Mouse (Mus musculus) G1E (cell line): Measurements from ENCODE around the gene Rsph10b. TPM values are rescaled to one million over a fixed set of nuclear protein-coding genes. Genes with fewer than 3 reads are reported as not detected.

ENCODE experiments used
- ATAC-seq: 2 replicates; pipeline ENCODE4 v1.8.0; 2016; ENCODE audit warnings: mild to moderate bottlenecking; ENCODE audit not compliant: insufficient number of reproducible peaks, poor library complexity, low FRiP score, severe bottlenecking; ENCODE audit errors: extremely low read depth
- DNase-seq: peaks from one replicate; pipeline ENCODE4 v3.0.0; 2012; ENCODE audit warnings: low spot score
- H3K27me3 ChIP-seq: 2 replicates; pipeline ENCODE4 v1.6.1; 2012; ENCODE audit warnings: mild to moderate bottlenecking, low read length, inconsistent platforms; ENCODE audit not compliant: insufficient read depth
- H3K36me3 ChIP-seq: replicated peaks from 2 replicates; pipeline ENCODE3; 2012; ENCODE audit warnings: mild to moderate bottlenecking, inconsistent platforms
- H3K4me1 ChIP-seq: 2 replicates; pipeline ENCODE4 v1.6.1; 2012; ENCODE audit warnings: low read depth, low read length, inconsistent platforms, mixed read lengths; ENCODE audit not compliant: insufficient read depth
- H3K4me3 ChIP-seq: 2 replicates; pipeline ENCODE4 v1.5.1; 2012; ENCODE audit warnings: low read depth, mild to moderate bottlenecking, inconsistent platforms, low read length, moderate library complexity, mixed read lengths
- H3K9me3 ChIP-seq: replicated peaks from 2 replicates; pipeline ENCODE4 v1.6.1; 2012; ENCODE audit warnings: inconsistent platforms
- CTCF ChIP-seq: IDR thresholded peaks from 2 replicates; pipeline ENCODE4 v1.5.1; 2012; ENCODE audit warnings: low read depth, low read length, inconsistent platforms, mixed read lengths
- GATA1 ChIP-seq: IDR thresholded peaks from 2 replicates; pipeline ENCODE4 v1.6.1; 2012; ENCODE audit warnings: borderline replicate concordance, low read length, inconsistent platforms, mixed read lengths
- GATA2 ChIP-seq: IDR thresholded peaks from 2 replicates; pipeline ENCODE4 v1.6.1; 2012; ENCODE audit warnings: low read depth, low read length, inconsistent platforms, borderline replicate concordance
- POLR2AphosphoS5 ChIP-seq: IDR thresholded peaks from 2 replicates; pipeline ENCODE4 v1.6.1; 2012; ENCODE audit warnings: low read depth, low read length, inconsistent platforms; ENCODE audit not compliant: insufficient replicate concordance
- TAL1 ChIP-seq: conservative IDR thresholded peaks from 2 replicates; pipeline ENCODE4 v1.6.1; 2012; ENCODE audit warnings: low read depth, low read length, inconsistent platforms, mixed read lengths
- polyA plus RNA-seq: library from polyadenylated mRNA; stranded (reverse); fragments of >175 nt; gene quantifications from 2 replicates; pipeline ENCODE4 v1.2.3, GENCODE M21; 2012
- total RNA-seq, 2 experiments: library from RNA; stranded (forward) in 1 of 2; stranded (reverse) in 1 of 2; fragments of 200-1000 nt in 1 of 2; fragments of >200 nt in 1 of 2; fragmentation: Nextera tagmentation in 1 of 2; gene quantifications; 2 replicates each; pipeline ENCODE4 v1.2.3; 2014 to 2017

Rsph10b gene
- total and polyA plus RNA-seq, 3 experiments: 1.7 TPM; not detected in 2

GRCm38 (mm10) chr5:144032491-144032890 is 99.7 kb downstream of the Rsph10b start:
- ATAC-seq (no peak), DNase-seq (no peak)
- H3K9me3 ChIP-seq: no peaks in the 10 kb centered on the region
- no peaks in the 10 kb centered on the region for H3K4me1 ChIP-seq
- no peak overlapping the region for H3K4me3 ChIP-seq
- H3K36me3 ChIP-seq: no peaks in the 10 kb centered on the region
- peaks cover 4% of the 10 kb centered on the region; the same call in 1 of the 2 replicates for H3K27me3 ChIP-seq
- TF ChIP-seq POLR2AphosphoS5: no peak
- no peak for TF ChIP-seq GATA2
- no peak for TF ChIP-seq GATA1
- TF ChIP-seq CTCF: no peak
- no peak for TF ChIP-seq TAL1

DNA sequence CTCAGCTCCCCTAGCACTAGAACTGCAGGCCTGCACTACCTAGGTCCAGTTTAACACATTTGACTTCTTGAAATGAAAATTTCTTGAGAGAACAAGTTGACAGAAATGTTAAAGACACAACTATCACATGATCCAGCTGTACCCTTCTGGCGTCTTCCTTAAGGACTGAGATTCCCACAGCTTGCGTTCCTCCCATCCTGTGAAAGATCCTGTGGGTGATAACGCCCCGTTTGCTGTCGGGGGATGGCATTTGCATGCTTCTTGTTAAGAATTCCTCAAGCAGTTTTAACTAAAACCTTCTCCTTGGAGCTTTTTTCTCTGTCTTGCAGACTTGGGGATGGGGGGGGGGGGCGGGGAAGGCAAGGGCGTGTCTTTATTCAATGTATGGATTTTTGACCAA is 101.7 kb downstream of the Rsph10b start:
- no peak overlapping the region for H3K4me3 ChIP-seq
- ATAC-seq (no peak), DNase-seq (no peak)
- no peak for TF ChIP-seq POLR2AphosphoS5
- no peak for TF ChIP-seq TAL1
- no peak for TF ChIP-seq CTCF
- no peak for TF ChIP-seq GATA2
- no peak for TF ChIP-seq GATA1
- H3K4me1 ChIP-seq: peaks cover 3% of the 10 kb centered on the region
- peaks cover 4% of the 10 kb centered on the region; the same call in 1 of the 2 replicates for H3K27me3 ChIP-seq
- H3K9me3 ChIP-seq: no peaks in the 10 kb centered on the region
- no peaks in the 10 kb centered on the region for H3K36me3 ChIP-seq

Other genes with a start within 250 kb of the Rsph10b start
- gene Usp42, start 200.8 kb upstream of the Rsph10b start, total RNA-seq (2014; fragmentation: Nextera tagmentation): 34.7 and 39.2 TPM in 2 replicates
- 5.6 and 5.8 TPM in 2 replicates for gene Usp42, start 200.8 kb upstream of the Rsph10b start, total RNA-seq (2017)
- gene Usp42, start 200.8 kb upstream of the Rsph10b start, polyA plus RNA-seq: 21.3 and 23.4 TPM in 2 replicates
- 52.6 and 73.0 TPM in 2 replicates for gene Eif2ak1, start 115.2 kb upstream of the Rsph10b start, total RNA-seq (2014; fragmentation: Nextera tagmentation)
- 31.9 and 34.6 TPM in 2 replicates for gene Eif2ak1, start 115.2 kb upstream of the Rsph10b start, total RNA-seq (2017)
- 12.9 and 18.9 TPM in 2 replicates for gene Eif2ak1, start 115.2 kb upstream of the Rsph10b start, polyA plus RNA-seq
- gene Ankrd61, start 35.4 kb upstream of the Rsph10b start, total RNA-seq (2014; fragmentation: Nextera tagmentation): not detected in 2 replicates
- 0.06 and 0.22 TPM in 2 replicates for gene Ankrd61, start 35.4 kb upstream of the Rsph10b start, total RNA-seq (2017)
- not detected in 2 replicates for gene Ankrd61, start 35.4 kb upstream of the Rsph10b start, polyA plus RNA-seq
- 48.3 and 61.2 TPM in 2 replicates for gene Aimp2, start 23.2 kb upstream of the Rsph10b start, total RNA-seq (2014; fragmentation: Nextera tagmentation)
- gene Aimp2, start 23.2 kb upstream of the Rsph10b start, total RNA-seq (2017): 75.9 and 82.8 TPM in 2 replicates
- 69.6 and 91.3 TPM in 2 replicates for gene Aimp2, start 23.2 kb upstream of the Rsph10b start, polyA plus RNA-seq
- gene Pms2, start 23.1 kb upstream of the Rsph10b start, total RNA-seq (2014; fragmentation: Nextera tagmentation): 42.8 and 46.9 TPM in 2 replicates
- gene Pms2, start 23.1 kb upstream of the Rsph10b start, total RNA-seq (2017): 33.3 and 36.4 TPM in 2 replicates
- gene Pms2, start 23.1 kb upstream of the Rsph10b start, polyA plus RNA-seq: 0.85 and 2.3 TPM in 2 replicates
- gene Gm42421, start 4.9 kb upstream of the Rsph10b start, total RNA-seq (2014; fragmentation: Nextera tagmentation): not detected in 2 replicates
- 0.70 and 1.3 TPM in 2 replicates for gene Gm42421, start 4.9 kb upstream of the Rsph10b start, total RNA-seq (2017)
- gene Gm42421, start 4.9 kb upstream of the Rsph10b start, polyA plus RNA-seq: not detected in 2 replicates
- gene Ccz1, start 81.8 kb downstream of the Rsph10b start, total RNA-seq (2014; fragmentation: Nextera tagmentation): 107 and 116 TPM in 2 replicates
- 107 and 113 TPM in 2 replicates for gene Ccz1, start 81.8 kb downstream of the Rsph10b start, total RNA-seq (2017)
- gene Ccz1, start 81.8 kb downstream of the Rsph10b start, polyA plus RNA-seq: 50.9 and 68.7 TPM in 2 replicates
- not detected in 2 replicates for gene Ocm, start 93.6 kb downstream of the Rsph10b start, total RNA-seq (2014; fragmentation: Nextera tagmentation)
- not detected in 2 replicates for gene Ocm, start 93.6 kb downstream of the Rsph10b start, total RNA-seq (2017)
- not detected in 2 replicates for gene Ocm, start 93.6 kb downstream of the Rsph10b start, polyA plus RNA-seq
- gene Lmtk2, start 167.4 kb downstream of the Rsph10b start, total RNA-seq (2014; fragmentation: Nextera tagmentation): 26.1 and 29.0 TPM in 2 replicates
- gene Lmtk2, start 167.4 kb downstream of the Rsph10b start, total RNA-seq (2017): 10.6 and 11.7 TPM in 2 replicates
- gene Lmtk2, start 167.4 kb downstream of the Rsph10b start, polyA plus RNA-seq: 8.5 and 9.3 TPM in 2 replicates